Mouse (Mus musculus): Measurements from ENCODE around the gene Olfr554.
"Not testable (repeated sequence)": the region's sequence is repeated elsewhere in the genome, so short reads cannot be mapped to it uniquely, and the experiment has no call there.

Gene Olfr554

GRCm38 (mm10) chr7:102638132-102638531 lies at the start of gene Olfr554:
Gene Olfr554, plus strand, starts transcription at chr7:102638432.
- DNase-seq (ENCODE audit: low spot score): no peak

- DNase-seq (ENCODE audit: low spot score): no peak
Observed at GRCm38 (mm10) chr7:102591786-102592185, 46.4 kb upstream of the Olfr554 start, which contains the start of gene Olfr551. Gene Olfr551, minus strand, starts transcription at chr7:102591886.

GRCm38 (mm10) chr7:102597378-102598031 lies 40.7 kb upstream of the Olfr554 start, which contains the start of gene Olfr552:
Gene Olfr552, plus strand, starts transcription at chr7:102597770.
- no peak for DNase-seq (ENCODE audit: low spot score)

DNA sequence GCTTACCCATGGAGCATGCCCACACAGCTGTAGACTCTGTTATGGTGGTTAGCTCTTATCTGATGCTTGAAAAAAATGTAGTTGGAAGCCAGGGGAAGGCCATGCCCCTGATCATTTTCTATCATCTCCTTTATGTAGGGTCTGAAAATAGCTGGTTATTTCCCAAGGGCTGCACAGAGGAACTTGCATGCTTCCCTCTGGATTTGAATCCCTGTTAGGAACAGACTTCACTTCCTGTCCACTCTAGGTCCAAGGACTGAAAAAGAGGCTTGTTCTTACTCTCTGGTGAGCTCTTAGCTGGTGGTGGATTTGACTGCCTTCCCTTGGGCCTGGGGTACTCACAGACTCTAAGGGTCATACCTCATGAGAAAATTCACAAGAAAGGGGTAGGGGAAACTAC lies 20.1 kb upstream of the Olfr554 start, which contains the start of gene Olfr553:
Gene Olfr553, minus strand, starts transcription at position 101 of the 400 bp plus-strand sequence.
- DNase-seq (ENCODE audit: low spot score): no peak

GRCm38 (mm10) chr7:102619608-102620007 lies 18.6 kb upstream of the Olfr554 start:
- DNase-seq (ENCODE audit: low spot score): no peak

GRCm38 (mm10) chr7:102620368-102620767 lies 17.9 kb upstream of the Olfr554 start:
- not testable (repeated sequence) for DNase-seq (ENCODE audit: low spot score)

DNA sequence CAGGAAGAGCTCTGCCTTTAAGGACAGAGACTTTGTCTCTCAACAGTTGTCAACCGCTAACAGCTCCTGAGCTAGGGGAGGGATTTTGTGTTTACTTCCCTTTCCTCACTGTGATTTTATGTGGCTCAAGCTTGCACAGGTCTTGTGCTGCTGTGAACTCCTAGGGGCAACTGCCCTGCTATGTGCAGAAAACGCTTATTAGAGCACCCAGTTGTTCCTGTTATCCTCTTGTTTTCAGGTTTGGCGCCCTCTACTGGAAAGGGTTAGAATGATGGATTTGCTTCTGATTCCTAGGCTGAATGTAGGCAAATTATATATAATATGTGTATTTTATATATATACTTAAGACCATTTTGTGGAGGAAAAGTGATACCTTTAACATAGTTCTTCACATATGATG lies 1.6 kb upstream of the Olfr554 start:
- DNase-seq (ENCODE audit: low spot score): peak; percentile 41

DNA sequence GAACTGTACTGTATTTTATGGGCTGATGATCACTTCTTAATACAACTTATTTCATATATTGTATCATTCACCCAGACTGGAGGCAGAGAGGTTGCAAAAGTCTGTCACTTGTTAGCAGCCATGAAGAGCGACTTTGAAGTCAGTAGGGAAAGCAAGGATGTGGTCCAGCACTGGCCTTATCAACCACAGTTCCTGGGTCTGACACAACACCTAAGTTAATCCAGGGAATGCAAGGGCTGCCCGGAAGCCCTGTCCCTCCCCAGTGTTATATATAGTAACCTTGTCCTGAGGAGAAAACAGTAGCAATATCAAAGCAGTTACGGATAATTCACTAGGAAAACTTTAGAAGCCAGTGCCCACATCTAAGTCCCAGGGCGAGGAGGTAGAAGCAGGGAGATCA lies 6.7 kb downstream of the Olfr554 start:
- not testable (repeated sequence) for DNase-seq (ENCODE audit: low spot score)

- DNase-seq (ENCODE audit: low spot score): no peak
Observed at GRCm38 (mm10) chr7:102658523-102658922, 20.3 kb downstream of the Olfr554 start, which contains the start of gene Olfr555. Gene Olfr555, plus strand, starts transcription at chr7:102658823.

GRCm38 (mm10) chr7:102664599-102664998 lies 26.4 kb downstream of the Olfr554 start, which contains the start of gene Olfr556:
Gene Olfr556, plus strand, starts transcription at chr7:102664899.
- DNase-seq (ENCODE audit: low spot score): no peak

GRCm38 (mm10) chr7:102665378-102665777 lies 27.1 kb downstream of the Olfr554 start:
- no peak for DNase-seq (ENCODE audit: low spot score)

GRCm38 (mm10) chr7:102676225-102676624 lies 38.0 kb downstream of the Olfr554 start:
- no peak for DNase-seq (ENCODE audit: low spot score)

GRCm38 (mm10) chr7:102681916-102682315 lies 43.7 kb downstream of the Olfr554 start:
- DNase-seq (ENCODE audit: low spot score): no peak

DNA sequence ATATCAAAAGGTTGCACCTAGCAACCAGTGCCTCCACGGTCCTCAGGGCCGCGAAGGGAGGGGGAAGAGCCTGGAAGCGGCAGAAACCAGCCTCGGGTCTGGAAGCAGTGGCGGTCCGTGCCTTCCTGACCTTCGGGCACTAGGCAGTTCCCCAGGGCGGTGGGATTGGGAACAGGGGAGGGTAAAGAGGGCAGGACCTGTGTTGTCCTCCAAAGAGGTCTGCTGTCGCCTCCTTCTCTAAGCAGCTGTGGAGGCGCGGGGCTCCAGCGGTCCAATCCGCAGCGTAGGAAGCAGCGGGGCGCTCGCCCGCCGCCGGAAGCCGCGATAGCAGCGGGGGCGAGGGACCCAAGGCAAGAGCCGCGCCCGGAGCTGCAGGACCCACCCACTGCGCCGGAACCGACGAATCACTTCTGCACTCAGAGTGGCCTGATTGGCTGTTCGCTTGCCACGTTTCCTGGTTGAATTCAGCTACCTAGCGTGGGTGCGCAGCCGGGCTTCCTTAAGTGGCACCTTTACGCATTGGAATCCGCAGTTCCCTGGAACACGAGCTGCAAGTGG lies 48.8 kb downstream of the Olfr554 start, which contains the start of gene Trim68:
Gene Trim68, minus strand, starts transcription at position 384 of the 558 bp plus-strand sequence.
- peak; percentile 94 for DNase-seq (ENCODE audit: low spot score)

Data from T-cell, adult 2 months (primary cell).